Mouse (Mus musculus) cerebellum, adult 11-12 months (tissue): ENCODE measurements at regions not wholly inside any gene's neighbourhood (a gene's known extent, or its start where the extent isn't known, plus 50 kb on each side); places are given as distances from the start of the nearest gene placed in this dataset.

Experiments
- DNase-seq: peaks from one replicate; pipeline ENCODE4 v3.0.0; 2022

GRCm38 (mm10) chr13:32649982-32650381, 133.8 kb downstream of the Mylk4 start:
- DNase-seq = no peak

DNA sequence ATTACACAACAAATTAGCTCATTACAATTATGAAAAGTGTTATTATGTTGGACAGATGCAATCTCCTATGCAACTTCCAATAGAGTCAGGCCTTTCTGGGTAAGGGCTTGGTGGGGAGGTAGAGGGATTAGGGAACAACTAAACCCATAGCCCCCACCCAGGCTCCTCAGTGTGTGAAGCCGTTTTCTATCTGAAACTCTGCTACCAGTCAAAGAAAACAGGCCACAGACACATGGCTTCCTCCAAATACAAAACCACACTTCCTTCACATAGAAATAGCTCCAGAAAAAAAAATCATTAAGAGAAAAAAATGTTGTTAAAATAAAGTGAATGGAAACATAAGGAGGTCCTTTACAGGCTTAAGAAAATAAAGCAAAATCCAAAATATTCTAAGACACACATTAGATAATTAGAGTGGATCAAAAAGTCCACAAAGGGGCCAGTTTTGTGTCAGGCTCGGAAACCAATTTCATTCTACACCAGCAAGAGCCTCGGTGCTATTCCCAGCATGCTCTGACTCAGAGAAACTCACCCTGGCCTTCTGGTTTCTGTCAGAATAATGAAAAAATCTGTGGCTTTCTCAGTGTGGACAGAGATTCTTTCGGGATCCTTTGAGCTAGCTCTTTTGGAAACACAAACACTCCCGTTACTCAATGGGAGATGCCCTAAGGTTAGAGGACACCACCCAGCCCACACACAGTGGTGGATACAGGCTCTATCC, 140.6 kb downstream of the Mylk4 start:
- no peak for DNase-seq

DNA sequence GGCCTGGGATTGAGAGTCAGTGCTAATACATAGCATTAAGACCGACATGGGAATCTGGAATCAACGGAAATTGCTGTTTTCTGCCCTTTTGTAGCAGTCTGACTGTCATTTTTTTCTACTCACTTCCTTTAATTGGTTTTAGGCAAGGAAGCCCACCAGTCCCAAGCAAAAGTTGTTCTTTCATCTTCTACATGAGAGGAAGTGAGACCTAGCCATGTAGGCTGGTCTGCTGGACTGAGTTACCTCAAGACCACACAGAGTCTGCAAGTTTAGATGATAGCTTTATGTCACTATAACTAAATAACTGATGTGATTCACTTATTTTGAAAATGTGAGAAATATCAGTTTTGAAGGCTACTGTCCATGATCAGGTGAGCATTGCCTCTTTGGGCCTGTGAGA, 142.8 kb downstream of the Mylk4 start:
- no peak for DNase-seq

- DNase-seq = no peak
Observed at GRCm38 (mm10) chr13:32630122-32630732, 153.5 kb downstream of the Mylk4 start.

DNA sequence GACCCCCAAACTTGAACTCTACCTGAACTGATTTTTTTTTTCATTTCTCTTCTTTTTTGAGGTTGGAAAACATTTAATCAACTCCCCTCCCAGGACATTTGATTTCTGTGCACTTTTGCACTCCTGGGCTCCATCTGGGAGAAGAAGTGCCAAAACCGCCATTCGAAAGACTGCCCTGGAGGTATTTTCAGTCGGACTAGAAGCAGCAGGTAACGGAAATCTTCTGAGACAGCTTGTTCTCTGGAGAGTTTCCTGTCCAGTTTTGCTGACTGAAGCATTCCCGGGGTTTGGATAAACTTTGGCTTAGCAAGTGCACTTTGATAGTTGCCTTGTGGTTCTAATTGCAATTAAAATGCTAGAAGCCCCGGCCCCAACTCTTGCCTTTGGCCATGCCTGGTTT, 169.8 kb downstream of the Mylk4 start:
- DNase-seq = no peak

DNA sequence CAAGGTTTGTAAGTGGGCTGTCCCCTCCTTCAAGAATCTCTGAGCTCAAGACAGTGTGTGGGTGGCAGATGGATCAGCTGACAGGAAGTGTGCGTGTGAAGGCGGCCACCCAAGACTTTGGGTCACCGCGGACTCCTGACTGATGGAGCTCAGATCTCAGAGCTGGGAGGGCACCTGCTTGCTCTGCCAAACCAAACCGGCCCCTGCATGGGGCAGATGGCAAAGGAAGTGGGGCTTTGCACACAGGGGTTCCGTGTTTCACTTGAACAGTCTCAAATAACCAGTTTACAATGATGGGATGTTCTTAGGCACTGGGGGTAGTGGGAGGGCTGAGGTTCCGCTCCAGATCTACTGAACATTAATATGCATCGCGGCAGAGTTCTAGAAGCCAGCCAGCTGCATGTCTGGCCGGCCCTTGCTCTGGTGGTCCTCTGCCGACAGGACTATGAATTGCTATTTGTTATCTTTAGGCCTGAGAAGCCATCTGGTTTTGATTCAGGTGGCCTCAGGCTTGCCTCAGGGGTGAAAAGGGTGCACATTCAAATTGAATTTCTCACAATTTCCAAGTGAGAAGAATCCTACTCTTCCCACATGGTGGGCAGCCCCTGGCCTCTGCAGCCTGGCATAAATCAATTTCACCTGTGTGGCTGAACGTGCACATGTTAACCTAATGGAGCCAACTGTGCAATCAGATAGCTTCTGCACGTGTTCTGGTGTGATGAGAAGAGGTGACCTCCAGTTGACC, 172.0 kb downstream of the Mylk4 start:
- no peak for DNase-seq

DNA sequence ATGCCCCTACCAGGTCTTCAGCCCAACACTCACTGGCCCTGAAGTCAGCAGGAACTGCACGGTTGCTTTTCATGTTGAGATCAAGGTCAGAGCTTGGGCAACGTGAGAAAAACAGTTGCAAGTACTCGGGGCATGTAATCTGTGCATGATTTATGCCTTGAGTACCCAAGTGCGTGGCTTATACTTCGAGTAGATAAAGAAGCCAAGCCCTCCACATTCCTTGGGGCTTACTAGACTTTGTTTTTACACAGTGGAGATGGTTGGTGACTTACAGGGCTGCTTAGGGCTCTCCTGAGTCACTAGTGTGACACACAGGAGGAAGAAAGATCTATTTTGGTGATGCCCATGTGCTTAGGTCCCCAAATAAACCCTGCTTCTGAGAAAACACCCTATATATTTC, 172.8 kb downstream of the Mylk4 start:
- no peak for DNase-seq

DNA sequence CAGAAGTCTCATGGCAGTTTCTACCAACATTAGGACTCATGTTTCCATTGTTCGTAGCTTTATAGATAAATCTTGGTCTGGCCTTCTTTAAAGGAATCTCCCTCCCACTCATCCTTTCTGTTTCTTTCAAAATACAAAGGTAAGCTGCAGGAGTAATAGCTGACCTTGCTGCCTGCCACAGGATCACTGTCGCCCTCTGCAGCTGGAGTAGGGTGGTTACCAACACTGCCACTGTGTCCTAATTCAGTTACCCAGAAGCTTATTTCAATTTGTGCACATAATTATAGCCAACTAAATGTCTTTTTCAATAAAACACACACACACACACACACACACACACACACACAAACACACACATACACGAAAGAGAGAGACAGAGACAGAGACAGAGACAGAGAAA, 175.3 kb downstream of the Mylk4 start:
- no peak for DNase-seq

GRCm38 (mm10) chr13:32603925-32604590, 179.7 kb downstream of the Mylk4 start:
- no peak for DNase-seq

DNA sequence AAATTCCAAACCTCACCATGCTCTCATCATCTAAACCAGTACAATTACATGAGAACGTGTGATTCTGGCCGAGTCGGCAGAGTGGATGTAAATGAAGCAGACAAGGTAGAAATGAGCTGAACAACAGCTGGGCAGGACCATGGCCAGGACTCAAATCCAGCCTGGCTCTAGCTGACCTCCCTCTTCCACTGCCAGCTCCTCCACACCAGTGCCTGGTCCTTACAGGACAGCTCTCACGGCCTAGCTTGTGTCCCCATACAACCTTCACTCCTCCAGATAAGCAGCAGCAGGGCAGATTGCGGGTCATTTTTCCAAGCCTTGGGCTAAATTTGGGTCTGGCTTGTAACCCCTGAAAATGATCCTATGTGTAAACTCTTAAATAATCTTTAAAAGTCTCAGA, 182.4 kb downstream of the Mylk4 start:
- DNase-seq = no peak

- no peak for DNase-seq
Observed at GRCm38 (mm10) chr13:32593611-32594010, 190.1 kb downstream of the Mylk4 start.

DNA sequence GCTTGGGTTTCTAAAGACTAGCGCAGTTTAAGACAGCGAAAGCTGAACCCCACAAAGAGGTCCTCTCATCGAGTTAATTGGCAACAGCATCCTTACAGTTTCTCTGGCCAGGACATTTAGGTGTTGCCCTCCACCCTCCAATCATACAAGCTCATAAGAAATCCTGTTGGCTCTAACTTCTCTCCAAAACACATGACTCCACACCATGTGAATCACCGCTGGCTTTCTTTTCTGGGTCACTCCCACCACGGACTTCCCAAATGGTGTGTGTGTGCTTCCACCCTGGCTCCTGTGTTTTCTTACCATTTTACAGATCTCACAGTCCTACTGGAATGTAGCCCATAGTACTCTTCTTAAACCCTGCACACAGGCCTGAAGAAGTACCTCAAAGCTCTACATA, 190.6 kb downstream of the Mylk4 start:
- DNase-seq = no peak

- DNase-seq = no peak
Observed at GRCm38 (mm10) chr13:32581598-32581997, 202.2 kb downstream of the Mylk4 start.

- no peak for DNase-seq
Observed at GRCm38 (mm10) chr13:32567850-32568249, 215.9 kb downstream of the Mylk4 start.

GRCm38 (mm10) chr13:32560666-32561065, 222.1 kb upstream of the Gmds start:
- DNase-seq = no peak

- no peak for DNase-seq
Observed at GRCm38 (mm10) chr13:32556396-32556795, 217.9 kb upstream of the Gmds start.

DNA sequence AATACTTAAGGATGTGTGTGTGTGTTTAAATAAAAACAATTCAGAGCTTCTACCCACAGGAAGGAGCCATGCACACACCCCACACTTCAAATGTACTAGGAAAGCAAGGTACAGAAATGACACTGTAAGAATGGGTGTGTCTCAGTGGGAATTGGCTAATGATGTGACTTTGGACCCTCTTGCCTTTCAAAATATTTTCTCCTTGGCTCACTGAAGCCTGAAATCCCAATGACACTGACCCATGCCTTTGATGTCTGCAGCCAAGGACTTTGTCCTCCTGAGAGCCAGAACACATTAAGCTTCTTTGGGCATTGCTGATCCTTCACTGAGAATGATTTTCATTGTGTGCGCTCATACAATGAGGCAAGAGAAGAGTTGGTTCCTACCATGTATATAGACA, 216.5 kb upstream of the Gmds start:
- no peak for DNase-seq

- DNase-seq = no peak
Observed at GRCm38 (mm10) chr13:32554601-32555000, 216.1 kb upstream of the Gmds start.

GRCm38 (mm10) chr13:32553136-32553535, 214.6 kb upstream of the Gmds start:
- DNase-seq = no peak

DNA sequence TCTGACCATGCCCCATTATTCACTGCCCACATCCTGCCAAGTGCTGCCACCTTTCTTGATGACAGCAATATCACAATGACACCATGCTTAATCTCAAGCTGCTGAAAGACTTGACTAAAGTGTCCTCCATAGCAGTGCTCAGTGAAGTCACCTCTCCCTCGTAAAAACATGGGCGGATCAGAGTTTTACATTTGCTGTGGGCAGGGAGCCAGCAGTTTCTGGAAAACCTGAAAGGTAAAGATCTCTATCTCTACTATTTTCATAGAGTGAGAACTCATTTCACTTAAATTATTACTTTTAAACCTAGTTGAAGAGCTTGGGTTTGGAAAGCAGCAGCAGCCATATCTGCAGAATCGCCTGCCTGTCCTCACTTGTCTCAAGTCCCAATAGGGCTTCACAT, 211.6 kb upstream of the Gmds start:
- no peak for DNase-seq

DNA sequence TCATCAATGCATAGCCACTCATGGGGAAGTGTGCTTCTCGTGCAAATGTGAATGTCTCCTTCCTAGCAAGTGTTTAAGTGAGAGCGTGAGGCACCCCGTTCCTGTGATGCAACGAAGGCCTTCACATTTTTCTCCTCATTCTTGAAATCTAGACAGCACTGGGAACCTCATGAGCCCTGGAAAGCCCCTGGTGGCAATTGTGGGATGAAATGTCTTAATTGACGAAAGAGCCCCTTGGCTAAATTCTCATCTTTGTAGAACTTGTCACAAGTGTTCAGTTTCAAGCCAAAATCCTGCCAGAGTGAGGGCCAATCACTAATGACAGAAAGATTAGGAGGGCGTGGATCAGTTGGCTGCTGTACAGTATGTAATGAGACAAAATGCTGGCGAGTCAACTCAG, 208.6 kb upstream of the Gmds start:
- DNase-seq = no peak

DNA sequence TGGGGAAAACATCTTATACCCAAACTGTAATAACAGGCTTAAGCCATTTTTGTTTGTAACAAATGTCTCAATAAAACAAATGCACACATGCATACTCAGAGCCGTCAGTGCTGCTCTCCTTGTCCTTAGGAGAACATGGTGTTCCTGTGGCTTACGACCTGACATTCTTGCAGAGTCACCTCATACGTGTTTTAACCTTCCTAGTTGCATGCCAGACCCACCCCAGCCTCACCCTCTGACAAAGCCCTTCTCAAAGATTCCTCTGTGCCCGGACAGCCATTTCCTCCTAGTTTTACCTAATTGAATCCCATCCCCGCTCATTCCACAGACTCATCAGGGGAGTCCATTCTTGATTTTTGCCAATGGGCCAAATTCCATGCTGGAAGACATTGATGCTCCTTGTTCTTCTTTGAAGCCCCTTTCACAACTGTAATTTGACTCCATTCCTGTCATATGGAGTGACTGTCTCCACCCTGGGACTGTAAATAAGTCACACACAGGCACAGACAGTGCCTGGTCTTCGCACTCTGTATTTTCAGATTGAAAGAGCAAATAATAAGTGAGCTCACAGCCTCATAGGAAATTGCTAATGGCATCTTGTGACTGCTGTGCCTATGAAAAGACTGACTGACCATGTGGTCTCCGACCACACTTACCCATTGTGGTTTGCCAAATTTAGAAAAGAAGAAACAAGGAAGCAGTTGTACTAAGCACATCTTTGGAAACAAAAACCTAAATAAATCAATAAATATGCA, 206.6 kb upstream of the Gmds start:
- DNase-seq = no peak

- DNase-seq = no peak
Observed at GRCm38 (mm10) chr13:32541611-32542010, 203.1 kb upstream of the Gmds start.
